Mouse (Mus musculus): ENCODE measurements around the gene Cltc. TPM values are rescaled to one million over a fixed set of nuclear protein-coding genes. Genes with fewer than 3 reads are reported as not detected.
"Not testable (repeated sequence)": the region's sequence is repeated elsewhere in the genome, so short reads cannot be mapped to it uniquely, and the experiment has no call there.

The Cltc gene
- polyA plus RNA-seq, 1 experiment from 2014 or later = 103 TPM

- H3K4me1 ChIP-seq (replicated peaks) = peaks cover 33% of the 10 kb centered on the region
- no peak; the same call in 1 of the 2 replicates for ATAC-seq (replicated peaks; ENCODE audit: insufficient number of reproducible peaks, insufficient read depth, low FRiP score, low read depth)
- H3K27ac ChIP-seq = peak overlapping the region; percentile 97
- H3K27me3 ChIP-seq = no peaks in the 10 kb centered on the region
- H3K4me3 ChIP-seq = peak overlapping the region; percentile 88
- H3K4me2 ChIP-seq = peak overlapping the region; percentile 88
- peak overlapping the region; percentile 96 for H3K9ac ChIP-seq
- WGBS = under 1% methylated on average over 18 of the region's 18 CpGs
- H3K36me3 ChIP-seq = no peaks in the 10 kb centered on the region
- H3K9me3 ChIP-seq (replicated peaks) = no peaks in the 10 kb centered on the region
Observed at GRCm38 (mm10) chr11:86757142-86757479, 254 bp downstream of the Cltc start.

GRCm38 (mm10) chr11:86756156-86757141, 916 bp downstream of the Cltc start:
- WGBS = under 1% methylated on average over 31 of the region's 31 CpGs
- H3K9ac ChIP-seq = peak overlapping the region; percentile 96
- H3K9me3 ChIP-seq (replicated peaks) = no peaks in the 10 kb centered on the region
- peaks cover 36% of the 10 kb centered on the region for H3K4me1 ChIP-seq (replicated peaks)
- H3K27me3 ChIP-seq = no peaks in the 10 kb centered on the region
- peak overlapping the region; percentile 88 for H3K4me3 ChIP-seq
- peak overlapping the region; percentile 88 for H3K4me2 ChIP-seq
- peak overlapping the region; percentile 97 for H3K27ac ChIP-seq
- ATAC-seq (replicated peaks; ENCODE audit: insufficient number of reproducible peaks, insufficient read depth, low FRiP score, low read depth) = no peak
- no peaks in the 10 kb centered on the region for H3K36me3 ChIP-seq

DNA sequence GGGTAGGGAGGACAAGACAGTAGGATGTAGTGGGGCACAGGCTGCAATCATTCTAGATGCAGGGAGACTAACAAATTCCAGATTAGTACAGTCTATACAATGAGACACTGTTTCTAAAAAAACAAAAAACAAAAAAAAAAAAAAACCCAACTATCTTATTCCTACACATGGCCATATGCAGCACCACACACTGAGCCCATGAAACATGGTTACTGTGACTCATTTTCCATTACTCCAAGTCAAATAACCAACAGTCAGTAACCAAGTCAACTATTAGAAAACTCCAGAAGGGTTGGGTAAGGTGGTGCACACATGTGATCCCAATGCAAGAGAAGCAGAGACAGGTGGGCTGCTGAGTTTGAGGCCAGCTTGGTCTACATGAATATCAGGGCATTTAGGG, 5.0 kb downstream of the Cltc start:
- H3K27me3 ChIP-seq = no peaks in the 10 kb centered on the region
- H3K27ac ChIP-seq = no peak overlapping the region
- peaks cover 47% of the 10 kb centered on the region for H3K4me1 ChIP-seq (replicated peaks)
- H3K9ac ChIP-seq = no peak overlapping the region
- H3K4me3 ChIP-seq = no peak overlapping the region
- no peaks in the 10 kb centered on the region for H3K9me3 ChIP-seq (replicated peaks)
- no peaks in the 10 kb centered on the region for H3K36me3 ChIP-seq
- no peak for ATAC-seq (replicated peaks; ENCODE audit: insufficient number of reproducible peaks, insufficient read depth, low FRiP score, low read depth)
- H3K4me2 ChIP-seq = no peak overlapping the region

DNA sequence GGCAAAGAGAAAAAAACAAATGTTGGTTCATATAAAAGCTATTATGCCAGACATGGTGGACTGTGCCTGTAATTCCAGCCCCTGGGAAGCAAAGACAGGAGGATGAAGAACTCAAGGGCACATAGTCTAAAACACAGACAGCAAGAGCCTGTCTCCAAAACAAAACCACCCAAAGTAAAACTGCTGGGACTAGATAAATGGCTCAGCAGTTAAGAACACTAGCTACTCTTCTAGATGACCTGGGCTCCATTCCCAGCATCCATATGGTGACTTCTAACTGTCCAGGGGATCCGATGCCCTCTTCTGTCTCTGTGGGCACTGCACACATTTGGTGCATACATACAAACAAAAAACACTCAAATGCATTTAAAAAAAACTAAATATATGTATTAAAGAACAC, 6.4 kb downstream of the Cltc start:
- Histone ChIP-seq H3K9me3 (replicated peaks) (no peaks in the 10 kb centered on the region), H3K9ac (no peak overlapping the region), H3K36me3 (no peaks in the 10 kb centered on the region), H3K27me3 (no peaks in the 10 kb centered on the region), H3K27ac (no peak overlapping the region), H3K4me2 (no peak overlapping the region), H3K4me1 (replicated peaks) (peaks cover 52% of the 10 kb centered on the region), H3K4me3 (no peak overlapping the region)
- WGBS = 97% methylated on average over 1 of the region's 1 CpGs
- no peak for ATAC-seq (replicated peaks; ENCODE audit: insufficient number of reproducible peaks, insufficient read depth, low FRiP score, low read depth)

DNA sequence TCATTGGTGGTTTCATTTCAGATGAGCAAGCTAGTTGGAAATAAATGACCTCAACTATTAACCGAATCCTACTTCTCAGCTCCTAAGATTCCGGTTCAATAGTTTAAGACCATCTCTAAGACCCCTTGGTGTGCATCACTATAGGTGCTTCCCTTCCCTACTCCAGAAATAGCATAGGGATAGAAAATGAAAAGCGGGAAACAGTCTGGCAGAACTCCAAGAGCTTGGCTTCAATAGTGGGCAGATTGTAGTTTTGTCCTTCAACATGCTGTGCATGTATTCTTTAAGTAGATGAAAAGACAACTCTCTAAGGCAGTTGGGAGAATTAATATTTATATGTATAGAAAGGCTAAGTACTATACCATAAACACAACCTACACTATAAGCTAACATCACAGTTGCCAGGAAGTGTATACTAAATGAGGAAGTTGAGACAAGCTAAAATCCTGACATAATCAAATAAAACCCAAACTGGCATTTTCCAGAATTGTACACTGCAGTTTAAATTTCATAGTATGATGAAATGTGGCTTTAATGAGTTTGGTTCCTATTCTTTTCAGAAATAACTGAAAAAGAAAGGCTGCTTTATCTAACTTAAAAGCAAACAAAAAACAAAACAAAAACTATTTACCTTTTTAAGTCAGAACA, 7.5 kb downstream of the Cltc start:
- no peaks in the 10 kb centered on the region for H3K27me3 ChIP-seq
- H3K36me3 ChIP-seq = no peaks in the 10 kb centered on the region
- H3K9ac ChIP-seq = no peak overlapping the region
- peak overlapping the region; percentile 51 for H3K27ac ChIP-seq
- no peak for ATAC-seq (replicated peaks; ENCODE audit: insufficient number of reproducible peaks, insufficient read depth, low FRiP score, low read depth)
- no peak overlapping the region for H3K4me3 ChIP-seq
- 61% methylated on average over 3 of the region's 3 CpGs for WGBS
- H3K4me2 ChIP-seq = peak overlapping the region; percentile 25; the same call in 1 of the 2 replicates
- peaks cover 55% of the 10 kb centered on the region for H3K4me1 ChIP-seq (replicated peaks)
- no peaks in the 10 kb centered on the region for H3K9me3 ChIP-seq (replicated peaks)

DNA sequence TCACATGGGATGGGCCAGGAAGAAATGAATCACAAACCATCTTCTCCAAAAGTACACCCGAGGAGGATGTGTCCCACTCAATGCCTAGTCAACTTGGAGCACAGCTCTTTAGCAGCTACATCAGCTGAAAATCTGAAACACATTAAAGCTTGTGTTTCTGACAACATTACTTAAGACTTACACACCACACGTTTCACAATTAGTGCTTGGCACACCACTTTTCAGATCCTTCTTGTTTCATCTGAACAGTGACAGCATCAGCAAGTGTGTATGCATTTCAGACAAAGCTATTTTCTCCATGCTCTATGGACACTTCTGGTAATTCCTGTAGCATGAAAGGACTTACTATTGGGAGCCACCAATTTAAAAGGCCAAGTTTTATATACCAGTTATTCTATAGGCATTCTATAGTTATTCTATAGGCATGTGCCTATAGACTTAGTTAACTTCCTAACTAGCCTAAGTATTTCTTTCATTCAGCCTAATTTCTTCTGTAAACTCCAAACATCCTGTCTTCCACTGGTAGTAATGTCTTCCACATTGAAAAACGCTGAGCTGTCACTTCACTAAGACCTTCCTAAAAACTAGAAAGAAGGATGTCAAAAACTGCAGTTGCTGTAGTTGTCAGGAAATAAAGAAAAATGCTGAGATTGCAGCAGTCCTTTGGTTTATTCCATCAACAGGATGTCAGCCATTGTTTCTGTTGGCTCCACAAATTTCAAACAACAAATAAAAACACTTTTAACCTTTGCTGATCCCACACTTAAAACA, 11.5 kb downstream of the Cltc start:
- Histone ChIP-seq H3K9ac (no peak overlapping the region), H3K9me3 (replicated peaks) (no peaks in the 10 kb centered on the region), H3K27me3 (no peaks in the 10 kb centered on the region), H3K4me1 (replicated peaks) (peaks cover 55% of the 10 kb centered on the region), H3K27ac (peak overlapping the region; percentile 39), H3K4me3 (no peak overlapping the region), H3K4me2 (no peak overlapping the region), H3K36me3 (no peaks in the 10 kb centered on the region)
- WGBS = 59% methylated on average over 3 of the region's 3 CpGs
- no peak for ATAC-seq (replicated peaks; ENCODE audit: insufficient number of reproducible peaks, insufficient read depth, low FRiP score, low read depth)

DNA sequence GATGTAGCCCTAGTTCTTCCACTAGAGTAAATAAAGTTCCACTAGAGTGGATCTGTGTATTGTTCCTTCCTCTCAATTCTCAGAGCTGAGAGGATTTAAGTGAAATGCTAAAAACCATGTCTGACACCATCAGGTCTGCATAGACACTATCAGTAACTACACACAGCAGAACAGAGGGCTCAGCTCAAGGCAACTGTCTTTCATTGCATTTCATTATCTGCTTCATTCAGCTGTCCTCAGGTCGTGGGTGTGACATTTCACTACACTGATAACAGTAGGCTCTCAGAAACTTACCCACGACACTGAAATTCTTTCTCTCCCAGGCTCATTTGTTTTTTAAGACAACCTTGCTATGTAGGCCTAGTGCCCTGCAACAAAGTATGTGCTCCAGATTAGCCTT, 14.8 kb downstream of the Cltc start:
- H3K4me3 ChIP-seq = no peak overlapping the region
- H3K9ac ChIP-seq = no peak overlapping the region
- H3K27ac ChIP-seq = peak overlapping the region; percentile 52
- peak overlapping the region; percentile 22; the same call in 1 of the 2 replicates for H3K4me2 ChIP-seq
- peaks cover 43% of the 10 kb centered on the region for H3K4me1 ChIP-seq (replicated peaks)
- H3K9me3 ChIP-seq (replicated peaks) = no peaks in the 10 kb centered on the region
- H3K36me3 ChIP-seq = no peaks in the 10 kb centered on the region
- no peaks in the 10 kb centered on the region for H3K27me3 ChIP-seq
- 16% methylated on average over 2 of the region's 2 CpGs for WGBS
- ATAC-seq (replicated peaks; ENCODE audit: insufficient number of reproducible peaks, insufficient read depth, low FRiP score, low read depth) = no peak; the same call in 1 of the 2 replicates

- H3K9ac ChIP-seq = no peak overlapping the region
- no peaks in the 10 kb centered on the region for H3K27me3 ChIP-seq
- no peak overlapping the region for H3K4me3 ChIP-seq
- H3K27ac ChIP-seq = no peak overlapping the region
- H3K36me3 ChIP-seq = no peaks in the 10 kb centered on the region
- WGBS = 97% methylated on average over 5 of the region's 5 CpGs
- H3K9me3 ChIP-seq (replicated peaks) = no peaks in the 10 kb centered on the region
- no peak for ATAC-seq (replicated peaks; ENCODE audit: insufficient number of reproducible peaks, insufficient read depth, low FRiP score, low read depth)
- peaks cover 39% of the 10 kb centered on the region for H3K4me1 ChIP-seq (replicated peaks)
- no peak overlapping the region for H3K4me2 ChIP-seq
Observed at GRCm38 (mm10) chr11:86741505-86741904, 15.9 kb downstream of the Cltc start.

- Histone ChIP-seq H3K4me2 (no peak overlapping the region), H3K4me3 (no peak overlapping the region), H3K9me3 (replicated peaks) (no peaks in the 10 kb centered on the region), H3K9ac (no peak overlapping the region), H3K4me1 (replicated peaks) (peaks cover 32% of the 10 kb centered on the region), H3K36me3 (no peaks in the 10 kb centered on the region; the same call in 1 of the 2 replicates), H3K27me3 (no peaks in the 10 kb centered on the region), H3K27ac (no peak overlapping the region)
- WGBS = 64% methylated on average over 2 of the region's 2 CpGs
- no peak for ATAC-seq (replicated peaks; ENCODE audit: insufficient number of reproducible peaks, insufficient read depth, low FRiP score, low read depth)
Observed at GRCm38 (mm10) chr11:86739470-86739869, 17.9 kb downstream of the Cltc start.

GRCm38 (mm10) chr11:86738956-86739355, 18.4 kb downstream of the Cltc start:
- Histone ChIP-seq H3K36me3 (no peaks in the 10 kb centered on the region; the same call in 1 of the 2 replicates), H3K27me3 (no peaks in the 10 kb centered on the region), H3K4me2 (no peak overlapping the region), H3K4me3 (no peak overlapping the region), H3K4me1 (replicated peaks) (peaks cover 30% of the 10 kb centered on the region), H3K27ac (no peak overlapping the region), H3K9ac (no peak overlapping the region), H3K9me3 (replicated peaks) (no peaks in the 10 kb centered on the region)
- ATAC-seq (replicated peaks; ENCODE audit: insufficient number of reproducible peaks, insufficient read depth, low FRiP score, low read depth) = no peak
- WGBS = 85% methylated on average over 1 of the region's 1 CpGs

GRCm38 (mm10) chr11:86738308-86738707, 19.1 kb downstream of the Cltc start:
- not testable (repeated sequence) for H3K27me3 ChIP-seq; H3K4me3 ChIP-seq; H3K27ac ChIP-seq; H3K9ac ChIP-seq; ATAC-seq (replicated peaks; ENCODE audit: insufficient number of reproducible peaks, insufficient read depth, low FRiP score, low read depth); H3K36me3 ChIP-seq; H3K9me3 ChIP-seq (replicated peaks); H3K4me2 ChIP-seq
- 88% methylated on average over 1 of the region's 1 CpGs for WGBS
- H3K4me1 ChIP-seq (replicated peaks) = peaks cover 25% of the 10 kb centered on the region

Measured in heart, embryonic 15.5 days (tissue).